Mouse (Mus musculus) hindbrain, embryonic 13.5 days (tissue): ENCODE data around the gene Slc30a4. TPM values are rescaled to one million over a fixed set of nuclear protein-coding genes. Genes with fewer than 3 reads are reported as not detected.
A peak's percentile ranks its signal among the peaks of the same experiment; 100 is the strongest.

Experiments used
- ATAC-seq: fragments of 200-750 bp; cut with Nextera tagmentation; 2 replicates; pipeline ENCODE4 v1.8.0; 2017; ENCODE audit warnings: moderate TSS enrichment; ENCODE audit not compliant: low FRiP score
- H3K27ac ChIP-seq: fragments of 300-500 bp; sonication (generic); 2 replicates; pipeline ENCODE4 v1.5.1; 2015; ENCODE audit warnings: inconsistent platforms, mild to moderate bottlenecking, moderate library complexity
- H3K27me3 ChIP-seq: fragments of 300-500 bp; sonication (generic); 2 replicates; pipeline ENCODE4 v1.6.1; 2015; ENCODE audit warnings: mild to moderate bottlenecking, inconsistent platforms
- H3K36me3 ChIP-seq: fragments of 300-500 bp; sonication (generic); 2 replicates; pipeline ENCODE4 v1.6.1; 2015; ENCODE audit warnings: mild to moderate bottlenecking, inconsistent platforms
- H3K4me1 ChIP-seq: fragments of 300-500 bp; sonication (generic); replicated peaks from 2 replicates; pipeline ENCODE4 v1.6.1; 2015; ENCODE audit warnings: inconsistent platforms
- H3K4me2 ChIP-seq: fragments of 300-500 bp; sonication (generic); 2 replicates; pipeline ENCODE4 v1.6.1; 2015; ENCODE audit warnings: inconsistent platforms, mild to moderate bottlenecking, moderate library complexity
- H3K4me3 ChIP-seq: fragments of 300-500 bp; sonication (generic); 2 replicates; pipeline ENCODE4 v1.5.1; 2015; ENCODE audit warnings: mild to moderate bottlenecking, inconsistent platforms
- H3K9ac ChIP-seq: fragments of 300-500 bp; sonication (generic); 2 replicates; pipeline ENCODE4 v1.6.1; 2015; ENCODE audit warnings: mild to moderate bottlenecking, inconsistent platforms
- H3K9me3 ChIP-seq: fragments of 300-500 bp; sonication (generic); 2 replicates; pipeline ENCODE4 v1.6.1; 2016; ENCODE audit warnings: inconsistent platforms
- WGBS: fragments of 180-500 bp; shearing (Covaris S2); methylation state at CpG from one replicate; pipeline ENCODE4 v1.1.7; 2015; 5-methylcytosine and 5-hydroxymethylcytosine counted together
- polyA plus RNA-seq: library from polyadenylated mRNA; unstranded; fragments of >200 nt; fragmentation: Nextera tagmentation; extraction: Ambion mirVana; gene quantifications from 2 replicates; pipeline ENCODE4 v1.2.1, GENCODE M21; 2015

The Slc30a4 gene
- polyA plus RNA-seq, 1 experiment from 2014 or later: 6.1 TPM

DNA sequence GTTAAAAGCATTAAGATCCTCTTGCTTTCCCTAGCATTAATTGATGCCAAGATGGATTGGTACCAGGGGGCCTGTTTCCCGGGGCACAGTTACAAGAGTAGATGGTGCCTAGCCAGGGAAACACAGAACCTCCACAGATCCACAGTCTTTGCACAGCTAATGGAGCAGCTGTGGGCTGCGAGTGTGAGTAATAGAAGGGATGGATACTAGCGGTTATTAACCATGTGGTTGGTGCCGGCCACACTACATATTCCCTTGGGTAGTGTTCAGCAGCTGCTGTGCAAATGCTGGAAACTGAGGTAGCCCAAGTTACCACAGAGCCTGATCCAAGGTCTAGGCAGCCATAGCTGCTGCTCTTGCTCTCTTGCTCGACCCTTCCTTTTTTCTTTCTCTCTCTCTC, 30.7 kb downstream of the Slc30a4 start:
- Histone ChIP-seq H3K27me3 (no peaks in the 10 kb centered on the region), H3K36me3 (no peaks in the 10 kb centered on the region), H3K4me2 (no peak overlapping the region), H3K9me3 (no peaks in the 10 kb centered on the region), H3K27ac (no peak overlapping the region), H3K4me1 (peaks cover 3% of the 10 kb centered on the region; the same call in 1 of the 2 replicates), H3K9ac (no peak overlapping the region), H3K4me3 (no peak overlapping the region)
- WGBS: 52% methylated on average over 5 of the region's 5 CpGs
- ATAC-seq: peak; percentile 65; the same call in 1 of the 2 replicates

DNA sequence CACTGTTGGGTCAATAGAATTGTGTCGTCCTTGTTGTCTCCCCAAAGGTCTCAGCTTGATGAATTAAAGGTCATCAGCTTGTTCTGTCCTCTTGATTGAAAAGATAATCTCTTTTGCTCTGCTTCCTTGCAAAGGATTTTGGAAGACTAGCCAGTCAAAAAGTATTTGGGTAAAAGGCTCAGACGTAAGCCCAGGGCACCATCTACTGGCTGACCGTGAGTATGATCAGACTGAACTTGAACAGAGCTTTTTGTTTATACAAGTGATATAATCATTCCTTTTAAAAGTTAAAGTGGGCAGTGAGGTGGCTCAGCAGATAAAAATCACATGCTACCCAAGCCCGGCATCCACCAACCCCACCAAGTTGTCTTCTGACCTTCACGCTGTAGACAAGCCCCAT, 34.6 kb downstream of the Slc30a4 start:
- Histone ChIP-seq H3K36me3 (no peaks in the 10 kb centered on the region), H3K4me1 (peaks cover 3% of the 10 kb centered on the region; the same call in 1 of the 2 replicates), H3K4me3 (no peak overlapping the region), H3K9ac (no peak overlapping the region), H3K4me2 (no peak overlapping the region), H3K27me3 (no peaks in the 10 kb centered on the region), H3K27ac (no peak overlapping the region), H3K9me3 (no peaks in the 10 kb centered on the region)
- WGBS: 61% methylated on average over 5 of the region's 5 CpGs
- ATAC-seq: no peak

DNA sequence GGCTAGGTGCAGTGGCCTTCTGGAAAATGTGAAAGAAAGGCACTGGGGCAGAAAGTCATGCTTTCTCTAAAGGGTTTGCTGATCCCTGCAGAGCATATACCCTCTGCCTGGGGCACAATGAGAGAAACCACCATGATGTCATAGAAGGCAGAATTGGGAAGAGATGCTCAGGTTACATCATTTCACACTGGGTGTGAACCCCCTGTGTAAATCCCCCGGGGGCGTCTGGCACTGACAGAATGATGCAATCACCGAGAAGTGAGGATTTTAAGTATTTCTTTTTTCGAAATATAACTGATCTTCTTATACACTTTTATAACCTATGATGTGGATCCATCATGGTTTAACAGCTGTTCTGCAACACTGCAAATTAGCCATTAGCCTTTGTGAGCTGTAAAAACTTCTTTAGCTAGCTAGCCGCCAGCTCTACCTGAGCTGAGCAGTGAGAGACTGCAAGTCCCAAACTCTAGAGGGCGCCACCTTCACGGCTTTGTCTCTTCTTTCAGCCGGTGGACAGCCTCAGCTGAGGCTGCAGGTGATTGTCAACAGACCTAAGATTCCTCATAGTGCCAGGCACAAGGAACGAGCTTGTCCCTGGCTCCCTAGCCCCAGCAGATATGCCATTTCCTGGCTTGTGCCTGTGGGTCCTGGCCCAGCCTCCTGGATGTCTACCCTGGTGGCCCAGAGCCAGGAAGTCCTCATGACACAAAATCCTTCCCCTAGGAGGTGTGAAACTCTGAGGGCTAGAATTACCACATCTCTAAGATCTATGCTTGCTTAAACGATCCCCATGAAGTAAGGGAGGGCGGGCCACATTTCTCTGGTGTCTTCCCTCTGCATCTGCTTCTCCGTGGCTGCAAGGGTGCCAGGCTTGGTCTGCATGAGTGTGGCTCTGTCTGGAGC, 36.2 kb downstream of the Slc30a4 start:
- Histone ChIP-seq H3K27me3 (no peaks in the 10 kb centered on the region), H3K9ac (no peak overlapping the region), H3K27ac (no peak overlapping the region), H3K36me3 (no peaks in the 10 kb centered on the region), H3K4me1 (no peaks in the 10 kb centered on the region), H3K4me2 (no peak overlapping the region), H3K4me3 (no peak overlapping the region), H3K9me3 (no peaks in the 10 kb centered on the region)
- ATAC-seq: no peak
- 50% methylated on average over 12 of the region's 12 CpGs for WGBS

DNA sequence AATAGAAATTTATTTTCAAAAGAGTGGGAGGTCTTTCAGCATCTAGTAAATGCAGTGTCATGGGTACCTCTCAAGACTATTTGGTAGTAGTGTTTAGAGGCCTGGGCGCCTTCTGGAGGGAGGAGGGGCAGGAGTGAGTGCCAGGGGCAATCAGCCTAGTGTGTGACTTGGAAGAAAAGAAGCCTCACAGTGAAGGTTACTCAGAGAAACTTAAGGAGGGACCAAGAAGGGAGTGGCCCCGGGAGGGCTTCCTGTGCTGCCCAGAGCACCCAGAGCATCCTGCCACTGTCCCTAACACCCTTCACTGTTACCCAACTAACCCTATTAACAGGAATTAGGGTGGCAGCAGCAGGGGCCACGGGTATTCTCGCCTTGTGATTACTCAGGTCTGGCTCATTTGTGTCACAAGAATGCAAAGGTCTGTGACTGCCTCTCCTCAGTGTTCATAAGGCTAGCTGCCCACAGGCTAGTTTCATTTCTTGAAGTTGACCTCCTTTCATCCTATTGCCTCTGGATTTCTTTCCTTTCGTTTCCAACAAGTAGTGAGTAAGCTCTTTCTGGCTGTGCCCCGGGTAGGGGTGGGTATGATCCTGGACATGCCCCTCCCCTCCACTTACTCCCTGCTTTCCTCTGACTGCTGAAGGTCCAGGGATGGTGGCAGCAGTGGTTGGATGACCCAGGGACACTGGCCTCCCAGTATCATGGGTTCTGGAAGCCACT, 37.0 kb downstream of the Slc30a4 start:
- H3K4me1 ChIP-seq: no peaks in the 10 kb centered on the region
- ATAC-seq: no peak
- 61% methylated on average over 6 of the region's 6 CpGs for WGBS

DNA sequence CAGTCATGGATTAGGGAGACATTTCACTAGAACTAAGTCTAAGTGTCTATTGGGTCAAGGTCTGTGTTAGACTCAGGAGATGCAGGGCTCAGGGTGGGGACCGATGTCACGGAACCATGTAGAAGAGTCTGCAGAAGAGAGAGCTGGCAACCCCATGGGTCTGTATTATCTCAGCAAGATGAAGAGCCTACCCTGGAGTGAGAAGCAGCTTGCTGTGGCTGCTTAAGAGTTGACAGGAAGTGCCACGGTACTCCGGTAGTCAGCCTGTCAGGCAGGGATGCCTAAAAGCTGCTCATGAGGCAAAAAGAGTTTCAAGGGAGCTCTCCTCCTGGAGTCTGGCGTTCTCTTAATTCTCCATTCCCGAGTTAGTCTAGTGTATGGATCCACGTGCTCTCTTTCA, 42.6 kb downstream of the Slc30a4 start:
- H3K27ac ChIP-seq: no peak overlapping the region
- no peak overlapping the region for H3K9ac ChIP-seq
- no peak overlapping the region for H3K4me3 ChIP-seq
- ATAC-seq: no peak
- H3K9me3 ChIP-seq: no peaks in the 10 kb centered on the region
- WGBS: 95% methylated on average over 7 of the region's 7 CpGs
- no peaks in the 10 kb centered on the region for H3K4me1 ChIP-seq
- no peaks in the 10 kb centered on the region for H3K27me3 ChIP-seq
- H3K4me2 ChIP-seq: no peak overlapping the region
- H3K36me3 ChIP-seq: no peaks in the 10 kb centered on the region

More for the DNA sequence above, 37.0 kb downstream of the Slc30a4 start:
- Histone ChIP-seq H3K9ac (no peak overlapping the region), H3K9me3 (no peaks in the 10 kb centered on the region), H3K4me3 (no peak overlapping the region), H3K27me3 (no peaks in the 10 kb centered on the region), H3K36me3 (no peaks in the 10 kb centered on the region), H3K27ac (no peak overlapping the region), H3K4me2 (no peak overlapping the region)

DNA sequence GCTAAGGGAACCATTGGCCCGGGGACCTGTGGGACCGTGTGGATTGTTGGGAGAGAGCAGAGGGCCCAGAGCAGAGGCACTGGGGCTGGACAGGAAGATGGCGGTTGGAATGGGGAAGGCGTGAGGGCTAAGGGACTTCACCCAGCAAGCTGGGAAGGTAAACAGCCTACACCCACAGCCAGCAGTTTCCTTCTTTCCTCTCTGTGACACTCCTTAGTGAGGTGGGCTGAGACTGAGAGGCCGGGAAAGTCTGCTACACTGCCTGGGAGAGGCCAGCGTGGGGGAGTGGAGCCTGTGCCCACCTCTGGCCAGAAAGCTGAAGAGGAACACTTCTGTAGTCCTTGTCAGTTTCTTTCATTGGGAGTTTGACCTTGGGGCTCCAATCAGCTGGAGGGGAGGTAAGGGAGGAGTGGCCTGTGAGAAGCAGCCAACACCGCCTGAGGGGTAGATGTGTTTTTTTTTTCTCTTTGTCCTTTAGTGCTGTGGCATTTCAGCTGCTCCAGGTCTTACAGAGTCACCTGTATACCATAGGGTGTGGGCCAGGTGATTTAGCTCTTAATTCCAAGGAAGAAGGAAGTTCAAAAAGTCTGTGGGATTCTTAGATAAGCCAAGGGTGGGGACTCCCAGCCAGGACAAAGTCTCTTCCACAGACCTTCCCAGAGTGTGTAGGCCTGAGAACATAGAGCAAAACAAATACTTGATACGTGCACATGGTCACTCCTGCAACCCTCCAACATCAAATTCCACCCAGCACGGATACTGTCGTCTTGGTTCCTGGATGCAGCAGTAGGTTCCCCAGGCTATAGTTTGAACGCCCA, 44.5 kb downstream of the Slc30a4 start:
- no peaks in the 10 kb centered on the region for H3K9me3 ChIP-seq
- ATAC-seq: no peak
- WGBS: 94% methylated on average over 11 of the region's 11 CpGs
- no peaks in the 10 kb centered on the region for H3K36me3 ChIP-seq
- no peak overlapping the region for H3K27ac ChIP-seq
- no peaks in the 10 kb centered on the region for H3K4me1 ChIP-seq
- H3K4me2 ChIP-seq: no peak overlapping the region
- H3K9ac ChIP-seq: no peak overlapping the region
- H3K4me3 ChIP-seq: no peak overlapping the region
- H3K27me3 ChIP-seq: no peaks in the 10 kb centered on the region

DNA sequence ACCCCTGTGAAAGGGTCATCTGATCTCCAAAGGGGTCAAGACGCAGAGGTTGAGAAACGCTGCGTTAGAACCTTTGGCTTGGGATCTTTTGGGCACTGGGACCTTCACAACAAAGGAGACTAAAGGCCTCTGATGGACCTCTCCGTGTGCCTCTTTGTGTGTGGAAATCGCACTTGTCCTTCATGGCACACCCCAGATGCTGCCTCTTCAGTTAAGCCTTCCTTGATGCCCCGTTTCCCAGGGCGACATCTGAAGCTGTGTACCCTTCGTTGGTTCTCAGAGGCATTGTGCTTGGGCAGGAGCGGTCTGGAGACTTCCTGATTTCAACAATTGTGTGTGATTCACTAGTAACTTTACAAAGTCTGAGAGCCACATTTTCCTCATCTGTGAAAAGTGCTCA, 45.7 kb downstream of the Slc30a4 start:
- ATAC-seq: no peak
- no peaks in the 10 kb centered on the region for H3K36me3 ChIP-seq
- no peak overlapping the region for H3K4me2 ChIP-seq
- no peaks in the 10 kb centered on the region for H3K4me1 ChIP-seq
- 64% methylated on average over 9 of the region's 9 CpGs for WGBS
- no peak overlapping the region for H3K4me3 ChIP-seq
- no peaks in the 10 kb centered on the region for H3K9me3 ChIP-seq
- no peaks in the 10 kb centered on the region for H3K27me3 ChIP-seq
- no peak overlapping the region for H3K27ac ChIP-seq
- H3K9ac ChIP-seq: no peak overlapping the region

DNA sequence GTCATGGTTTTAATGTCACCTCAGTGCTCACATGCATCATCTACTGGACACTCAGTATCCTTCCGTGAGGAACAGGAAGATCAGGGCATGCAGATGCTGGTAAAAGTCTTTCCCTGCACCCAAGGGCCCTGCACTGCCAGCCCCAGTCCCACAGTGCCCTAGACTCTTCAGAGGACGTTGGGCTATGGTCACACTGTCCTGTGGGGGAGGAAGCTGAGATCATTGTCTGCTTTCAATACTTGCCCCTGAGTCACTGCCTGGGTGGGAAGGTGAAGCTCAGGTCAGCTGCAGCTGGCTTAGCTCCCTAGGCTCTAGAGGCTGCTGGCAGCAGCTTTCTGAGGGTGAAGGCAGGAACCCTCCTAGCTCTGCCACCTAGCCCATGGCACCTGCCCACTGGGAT, 46.4 kb downstream of the Slc30a4 start:
- Histone ChIP-seq H3K4me3 (no peak overlapping the region), H3K4me2 (no peak overlapping the region), H3K36me3 (no peaks in the 10 kb centered on the region), H3K9ac (no peak overlapping the region), H3K4me1 (no peaks in the 10 kb centered on the region), H3K9me3 (no peaks in the 10 kb centered on the region), H3K27ac (no peak overlapping the region), H3K27me3 (no peaks in the 10 kb centered on the region)
- WGBS: 67% methylated on average over 2 of the region's 2 CpGs
- no peak for ATAC-seq

DNA sequence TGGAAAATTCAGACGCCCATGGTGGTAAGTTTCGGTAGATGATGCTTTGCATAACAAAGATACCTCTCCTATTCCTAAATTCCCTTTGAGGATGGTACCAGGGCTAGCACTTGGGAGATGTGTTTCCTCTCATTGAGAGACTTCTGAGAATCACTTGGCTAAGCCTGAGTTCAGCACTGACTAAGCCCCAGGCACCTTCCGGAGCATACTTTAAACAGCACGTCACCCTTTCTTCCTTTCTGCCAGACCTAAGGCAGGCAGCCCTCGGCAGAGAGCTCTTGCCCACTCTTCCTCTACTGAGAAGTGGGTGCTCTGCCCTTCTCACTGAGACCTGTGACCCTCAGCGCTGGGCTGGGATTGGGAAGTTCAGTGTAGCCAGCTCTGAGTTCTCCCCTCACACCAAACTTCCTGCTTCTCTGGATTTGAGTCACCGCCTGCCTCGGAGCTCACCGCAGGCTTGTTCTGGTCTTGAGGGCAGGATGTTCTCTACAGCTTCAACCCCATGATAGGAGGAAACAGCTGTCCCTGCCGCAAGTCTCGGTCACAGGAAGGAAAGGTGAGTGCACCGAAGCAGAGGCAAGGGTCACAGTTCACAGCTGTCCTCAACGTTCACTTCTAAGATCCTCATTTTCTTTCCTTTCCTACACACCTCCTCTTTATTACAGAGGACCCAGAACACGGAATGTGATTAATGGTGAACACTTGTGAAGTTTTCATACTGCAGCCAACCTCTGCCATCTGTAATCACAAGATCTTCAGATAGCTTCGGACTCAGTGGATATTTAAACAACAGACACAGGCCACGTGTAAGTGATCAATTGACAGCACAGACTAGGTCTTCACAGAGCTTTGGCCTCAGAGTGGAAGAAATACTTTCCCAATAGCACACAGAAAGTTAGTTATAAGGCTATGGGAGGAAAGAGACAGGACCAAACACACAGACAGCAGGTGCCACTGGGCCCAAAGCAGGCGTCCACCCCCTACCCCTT, 50.1 kb downstream of the Slc30a4 start:
- no peak overlapping the region for H3K4me3 ChIP-seq
- no peaks in the 10 kb centered on the region for H3K4me1 ChIP-seq
- no peaks in the 10 kb centered on the region for H3K9me3 ChIP-seq
- H3K36me3 ChIP-seq: no peaks in the 10 kb centered on the region
- no peak overlapping the region for H3K4me2 ChIP-seq
- no peak overlapping the region for H3K27ac ChIP-seq
- no peak for ATAC-seq
- no peak overlapping the region for H3K9ac ChIP-seq
- WGBS: 77% methylated on average over 17 of the region's 17 CpGs
- H3K27me3 ChIP-seq: no peaks in the 10 kb centered on the region

DNA sequence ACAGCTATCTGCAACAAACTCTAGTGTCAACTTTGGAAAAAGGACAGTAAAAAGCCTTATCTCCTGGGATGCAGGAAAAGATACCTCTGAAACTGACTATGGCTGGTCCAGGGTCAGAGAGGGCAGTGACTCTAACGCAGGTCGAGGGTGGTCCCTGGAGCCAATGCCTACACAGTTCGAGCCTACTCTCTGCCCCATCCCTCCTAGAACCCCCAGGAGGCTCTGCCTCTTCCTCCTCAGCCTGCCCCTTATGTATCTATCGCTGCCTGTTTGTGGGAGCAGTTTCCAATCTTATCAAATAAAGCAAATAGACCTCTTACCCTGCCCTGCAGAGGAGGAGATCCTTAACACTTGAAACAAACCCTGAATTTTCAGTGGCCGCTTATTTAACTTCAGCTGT, 63.8 kb downstream of the Slc30a4 start:
- 60% methylated on average over 5 of the region's 5 CpGs for WGBS
- H3K27me3 ChIP-seq: peaks cover 19% of the 10 kb centered on the region
- H3K9me3 ChIP-seq: no peaks in the 10 kb centered on the region
- no peak overlapping the region for H3K4me2 ChIP-seq
- H3K36me3 ChIP-seq: peaks cover 6% of the 10 kb centered on the region; the same call in 1 of the 2 replicates
- no peak overlapping the region for H3K27ac ChIP-seq
- no peak for ATAC-seq
- peaks cover 5% of the 10 kb centered on the region for H3K4me1 ChIP-seq
- no peak overlapping the region for H3K4me3 ChIP-seq
- no peak overlapping the region for H3K9ac ChIP-seq

DNA sequence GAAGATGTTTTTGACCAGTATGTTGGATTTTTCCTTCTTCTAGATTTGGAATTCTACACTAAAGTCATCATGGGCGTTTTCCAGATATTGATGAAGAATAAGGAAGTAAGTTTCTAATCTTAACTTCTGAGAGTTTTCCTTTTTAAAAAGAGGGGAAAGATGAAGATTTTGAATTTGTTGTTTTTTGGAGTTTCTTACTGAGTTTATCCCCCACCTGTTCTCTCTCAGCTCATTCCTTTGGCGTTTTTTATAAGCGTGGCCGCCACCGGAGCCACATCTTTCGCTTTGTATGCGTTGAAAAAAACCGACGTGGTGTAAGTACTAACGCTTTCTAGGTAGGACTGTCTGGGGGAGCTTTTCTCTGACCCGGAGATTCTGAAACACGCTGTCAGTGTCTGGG, 64.4 kb downstream of the Slc30a4 start:
- ATAC-seq: no peak
- no peak overlapping the region for H3K27ac ChIP-seq
- H3K4me3 ChIP-seq: peak overlapping the region; percentile 35
- H3K9ac ChIP-seq: peak overlapping the region; percentile 40; the same call in 1 of the 2 replicates
- H3K4me2 ChIP-seq: peak overlapping the region; percentile 62
- peaks cover 5% of the 10 kb centered on the region for H3K4me1 ChIP-seq
- 37% methylated on average over 12 of the region's 12 CpGs for WGBS
- no peaks in the 10 kb centered on the region for H3K9me3 ChIP-seq
- peaks cover 19% of the 10 kb centered on the region for H3K27me3 ChIP-seq
- peaks cover 12% of the 10 kb centered on the region for H3K36me3 ChIP-seq
